Mouse (Mus musculus) brain, embryonic 14.5 days (tissue): ENCODE data around the gene B130006D01Rik. TPM values are rescaled to one million over a fixed set of nuclear protein-coding genes. Genes with fewer than 3 reads are reported as not detected.

Experiments
- DNase-seq: peaks from one replicate; pipeline ENCODE4 v3.0.0-alpha.2; 2011; ENCODE audit warnings: low read depth
- CTCF ChIP-seq: fragments of 200-500 bp; IDR thresholded peaks from 2 replicates; pipeline ENCODE4 v1.5.1; 2012; ENCODE audit warnings: inconsistent platforms, mild to moderate bottlenecking, moderate library complexity, borderline replicate concordance; ENCODE audit not compliant: insufficient read depth, insufficient read length; ENCODE audit errors: extremely low read depth
- POLR2A ChIP-seq: fragments of 200-500 bp; IDR thresholded peaks from 2 replicates; pipeline ENCODE4 v1.6.1; 2012; ENCODE audit warnings: mild to moderate bottlenecking, inconsistent platforms, borderline replicate concordance; ENCODE audit not compliant: poor library complexity, insufficient read depth, insufficient read length, severe bottlenecking; ENCODE audit errors: extremely low read depth
- polyA plus RNA-seq: library from polyadenylated mRNA; depleted of rRNA; stranded (reverse); fragments of >200 nt; gene quantifications from 2 replicates; pipeline ENCODE4 v1.2.3, GENCODE M21; 2012; rRNA removed

B130006D01Rik gene
- polyA plus RNA-seq: 0.38 and 0.56 TPM in 2 replicates

DNA sequence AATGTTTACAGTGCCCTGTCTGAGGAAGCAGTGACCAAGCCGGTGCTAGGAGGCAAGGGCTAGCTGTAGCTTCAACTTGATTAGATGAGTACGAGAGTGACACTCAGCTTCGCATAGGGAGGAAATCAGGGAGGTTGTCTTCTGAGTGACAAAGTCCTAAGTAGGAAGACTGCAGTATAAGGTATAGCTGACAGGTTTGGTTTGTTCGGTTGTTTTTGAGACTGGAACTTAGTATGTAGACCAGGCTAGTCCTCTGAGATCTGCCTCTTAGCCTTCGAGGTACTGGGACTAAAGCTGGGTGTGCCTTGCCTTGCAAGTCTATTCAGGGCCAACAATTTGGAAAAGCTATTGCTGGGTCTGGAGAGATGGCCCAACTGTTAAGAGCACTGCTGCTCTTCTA is at the start of gene B130006D01Rik:
Gene B130006D01Rik, plus strand, starts transcription at position 301 of the 400 bp plus-strand sequence.
- no peak for DNase-seq
- TF ChIP-seq POLR2A (no peak), CTCF (no peak)

DNA sequence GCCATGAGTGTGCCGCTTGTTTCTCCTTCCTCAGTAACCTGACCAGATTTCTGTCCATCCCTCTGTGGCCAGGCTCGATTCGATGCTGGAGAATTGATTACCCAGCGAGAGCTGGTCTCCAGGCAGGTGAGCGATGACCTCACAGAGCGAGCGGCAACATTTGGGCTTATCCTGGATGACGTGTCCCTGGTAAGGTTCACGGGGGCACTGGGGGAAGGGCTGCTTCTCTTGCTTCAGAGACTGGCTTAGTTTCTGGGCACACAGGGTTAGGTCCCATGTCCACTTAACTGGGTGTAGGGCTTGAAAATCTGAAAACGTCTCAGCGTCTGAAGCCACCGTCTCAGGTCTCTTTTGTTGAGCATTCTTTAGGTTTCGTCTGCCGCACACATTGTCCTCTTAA is 47.9 kb upstream of the B130006D01Rik start:
- DNase-seq: no peak
- TF ChIP-seq POLR2A (no peak), CTCF (no peak)

DNA sequence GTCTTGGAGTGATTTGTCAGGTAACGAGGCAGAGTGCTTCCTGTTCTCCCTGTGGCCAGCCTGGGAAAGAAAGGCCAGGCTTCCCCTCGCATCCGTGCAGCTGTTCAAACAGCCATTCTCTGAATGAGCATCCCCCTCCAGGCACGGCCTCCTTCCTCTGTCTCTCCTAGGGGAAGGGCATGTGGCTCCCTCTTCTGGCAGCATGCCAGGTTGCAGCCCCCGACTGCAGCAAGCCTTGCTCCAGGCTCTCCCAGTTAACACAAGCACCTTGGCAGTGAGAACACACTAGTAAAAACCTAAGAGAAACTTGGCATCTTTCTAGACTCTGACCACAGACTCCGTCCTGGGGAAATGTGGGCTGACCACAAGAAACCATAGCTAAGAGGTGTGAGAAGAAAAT is 47.1 kb upstream of the B130006D01Rik start:
- DNase-seq: peak; percentile 87
- TF ChIP-seq POLR2A (no peak), CTCF (peak; percentile 83)

DNA sequence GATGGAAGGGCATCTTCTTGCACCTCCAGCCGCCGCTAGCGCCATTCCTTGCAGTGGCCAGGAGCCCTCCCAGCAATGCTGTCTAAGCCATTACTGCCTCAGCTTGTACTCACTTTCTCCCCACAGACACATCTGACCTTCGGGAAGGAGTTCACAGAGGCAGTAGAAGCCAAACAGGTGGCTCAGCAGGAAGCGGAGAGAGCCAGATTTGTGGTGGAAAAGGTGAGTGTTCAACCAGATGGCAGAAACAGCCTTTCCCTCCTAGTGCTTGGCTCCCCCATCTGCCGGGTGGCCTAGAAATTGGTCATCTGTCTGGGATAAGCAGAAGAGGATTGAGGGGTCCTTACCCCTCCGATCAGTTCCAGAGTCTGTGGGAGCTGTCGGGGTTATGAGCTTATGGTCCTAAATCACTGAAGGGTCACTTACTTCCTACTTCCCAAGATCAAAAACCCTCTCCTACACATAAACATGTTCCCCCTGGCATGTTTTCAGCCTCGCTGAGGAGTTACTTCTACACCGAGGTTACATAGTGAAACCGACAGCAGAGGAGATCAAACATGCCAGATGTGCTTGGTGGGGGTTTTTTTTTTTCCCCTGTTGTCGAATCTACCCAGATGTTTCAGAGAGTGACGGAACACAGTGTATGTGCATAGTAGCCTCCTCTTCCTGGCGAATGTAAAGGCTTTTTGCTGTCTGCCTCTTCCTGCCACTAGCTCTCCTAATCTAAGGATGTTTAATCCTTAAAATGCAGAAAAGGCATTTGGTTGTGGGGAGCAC is 45.3 kb upstream of the B130006D01Rik start:
- DNase-seq: no peak

DNA sequence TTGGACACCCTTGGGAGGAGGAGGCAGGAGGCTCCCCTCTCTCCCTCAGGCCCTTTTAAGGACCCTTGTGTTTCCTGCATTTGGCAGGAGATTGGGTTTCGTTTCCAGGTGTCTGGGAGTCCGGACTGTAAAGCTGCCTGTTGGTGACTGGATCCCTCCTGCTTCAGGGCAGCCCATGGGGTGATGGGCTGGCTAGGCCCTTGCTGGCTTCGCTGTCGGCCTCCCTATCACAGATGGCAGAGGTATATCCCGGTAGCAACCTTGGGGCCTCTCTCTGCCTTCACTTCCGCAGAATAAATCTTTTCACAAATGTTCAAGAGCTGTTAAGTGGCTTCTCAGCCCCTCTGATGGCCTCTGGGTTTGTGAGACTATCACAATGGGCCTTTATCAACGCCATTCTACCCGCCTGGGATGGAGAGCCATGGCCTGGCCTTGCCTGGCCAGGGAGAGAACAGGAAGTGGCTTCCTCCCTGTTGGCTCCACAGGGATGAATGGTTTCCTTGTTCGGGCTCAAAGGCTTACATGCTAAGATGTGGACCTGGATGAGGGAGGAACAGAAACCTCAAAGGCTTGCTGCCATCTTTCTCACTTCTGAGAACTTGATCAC is 41.3 kb upstream of the B130006D01Rik start:
- TF ChIP-seq POLR2A (no peak), CTCF (no peak)

More for the DNA sequence above, 45.3 kb upstream of the B130006D01Rik start:
- TF ChIP-seq CTCF (no peak), POLR2A (no peak)

DNA sequence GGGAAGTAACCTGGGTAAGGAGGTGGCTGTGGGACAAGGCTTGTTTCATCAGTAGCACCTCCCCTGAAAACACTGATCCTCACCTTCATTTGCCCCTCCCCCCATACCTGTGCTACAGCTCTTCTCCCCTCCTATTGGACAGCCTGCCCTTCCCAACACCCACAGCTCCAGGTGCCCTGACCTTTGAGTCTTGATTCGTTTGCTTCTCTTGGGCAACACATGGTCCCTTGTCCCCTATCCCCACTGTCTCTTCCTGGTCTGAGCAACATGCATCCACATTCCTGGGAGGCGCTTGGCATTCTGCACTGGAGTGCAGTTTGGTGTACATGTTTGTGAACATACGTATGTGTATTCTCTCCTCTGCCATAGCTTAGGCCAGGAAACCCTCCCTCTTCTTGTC is 40.4 kb upstream of the B130006D01Rik start:
- no peak for DNase-seq
- no peak for TF ChIP-seq CTCF
- no peak for TF ChIP-seq POLR2A

More for the DNA sequence above, 41.3 kb upstream of the B130006D01Rik start:
- peak; percentile 9 for DNase-seq

DNA sequence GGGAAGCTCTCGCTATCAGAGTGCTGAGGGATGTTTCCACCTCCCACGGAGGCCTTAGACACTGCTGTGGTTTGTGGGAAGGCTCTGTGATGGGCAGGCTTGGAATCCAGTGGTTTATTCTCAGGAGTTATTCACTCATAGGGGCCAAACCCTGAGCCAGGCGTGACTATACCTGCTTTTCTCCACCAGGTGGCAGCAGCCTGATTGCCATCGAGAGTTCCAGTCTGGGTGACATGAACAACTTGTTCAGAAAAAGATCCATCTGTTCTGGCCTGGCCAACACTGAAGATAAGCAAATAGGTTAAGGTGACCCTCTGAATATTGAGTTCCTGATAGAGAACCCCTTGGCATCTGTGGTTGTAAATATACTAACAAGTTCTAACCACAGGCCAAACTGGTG is 37.4 kb upstream of the B130006D01Rik start:
- DNase-seq: peak; percentile 75
- TF ChIP-seq POLR2A (no peak), CTCF (peak; percentile 94)

GRCm38 (mm10) chr11:95687084-95687656 is 36.2 kb upstream of the B130006D01Rik start:
- TF ChIP-seq POLR2A (no peak), CTCF (no peak)
- peak; percentile 19 for DNase-seq

GRCm38 (mm10) chr11:95688515-95688914 is 34.9 kb upstream of the B130006D01Rik start:
- no peak for DNase-seq

DNA sequence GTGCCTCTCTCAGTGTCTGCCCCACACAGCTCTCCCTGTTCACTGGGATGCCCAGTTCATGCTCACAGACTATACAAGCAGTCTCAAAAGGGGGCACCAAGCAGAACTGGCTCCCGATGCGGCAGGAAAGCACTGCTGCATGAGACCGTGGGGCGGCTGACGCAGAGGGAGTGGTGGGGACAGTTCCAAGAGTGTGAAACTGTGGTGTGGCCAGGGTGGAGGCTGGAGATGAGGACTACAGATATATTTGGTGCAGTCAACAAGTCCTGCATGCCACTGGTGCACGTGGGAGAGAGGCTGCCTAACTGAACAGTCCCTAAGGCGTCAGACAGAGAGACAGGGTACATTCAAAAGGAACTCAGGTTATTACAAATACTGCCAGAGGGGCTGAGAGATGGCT is 34.4 kb upstream of the B130006D01Rik start:
- no peak for DNase-seq
- TF ChIP-seq POLR2A (no peak), CTCF (no peak)

More at GRCm38 (mm10) chr11:95688515-95688914, 34.9 kb upstream of the B130006D01Rik start:
- TF ChIP-seq POLR2A (no peak), CTCF (no peak)

- TF ChIP-seq CTCF (no peak), POLR2A (no peak)
- DNase-seq: no peak
Measured at GRCm38 (mm10) chr11:95689544-95689943, 33.8 kb upstream of the B130006D01Rik start.

- TF ChIP-seq CTCF (no peak), POLR2A (no peak)
- DNase-seq: no peak
Measured at GRCm38 (mm10) chr11:95698541-95698940, 24.8 kb upstream of the B130006D01Rik start.
